Mouse (Mus musculus): ENCODE data around the gene Tmem63c. TPM values are rescaled to one million over a fixed set of nuclear protein-coding genes. Genes with fewer than 3 reads are reported as not detected.
A peak's percentile ranks its signal among the peaks of the same experiment; 100 is the strongest.

The Tmem63c gene
- polyA plus RNA-seq, 1 experiment from 2014 or later, result 0.92 TPM

DNA sequence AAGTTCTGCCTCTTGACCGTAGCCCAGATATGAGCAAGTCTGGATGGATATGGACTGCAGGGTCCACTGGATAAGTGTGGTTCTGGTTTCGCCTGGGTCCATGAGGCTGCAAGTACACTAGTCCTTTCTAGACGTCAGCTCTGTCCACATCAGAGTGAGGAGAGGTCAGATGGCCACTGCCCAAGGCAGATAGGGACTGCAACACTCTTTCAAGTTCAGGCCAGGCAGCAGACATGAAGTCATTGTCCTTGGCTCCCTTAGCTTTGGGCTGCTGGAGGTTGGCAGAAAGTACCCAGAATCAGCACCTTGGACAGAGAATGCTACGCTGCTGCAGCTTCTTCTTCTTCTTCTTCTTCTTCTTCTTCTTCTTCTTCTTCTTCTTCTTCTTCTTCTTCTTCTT lies 19.0 kb downstream of the Tmem63c start:
- H3K36me3 ChIP-seq (ENCODE audit: control insufficient read depth, insufficient read depth, low read length), result no peaks in the 10 kb centered on the region
- H3K9me3 ChIP-seq (ENCODE audit: control insufficient read depth, low read length), result no peaks in the 10 kb centered on the region
- H3K4me3 ChIP-seq (ENCODE audit: low read length), result no peak overlapping the region
- H3K9ac ChIP-seq (ENCODE audit: low read depth, low read length), result no peak overlapping the region
- ATAC-seq, result no peak
- WGBS, result 62% methylated on average over 4 of the region's 4 CpGs
- no peaks in the 10 kb centered on the region for H3K4me1 ChIP-seq (ENCODE audit: control insufficient read depth, insufficient read depth, low read length)
- H3K4me2 ChIP-seq (ENCODE audit: low read depth, low read length), result no peak overlapping the region
- H3K27me3 ChIP-seq (replicated peaks; ENCODE audit: control insufficient read depth, insufficient read depth, low read length), result no peaks in the 10 kb centered on the region
- no peak overlapping the region for H3K27ac ChIP-seq (ENCODE audit: low read length)

GRCm38 (mm10) chr12:87040857-87041256 lies 19.7 kb downstream of the Tmem63c start:
- no peak overlapping the region for H3K9ac ChIP-seq (ENCODE audit: low read depth, low read length)
- no peaks in the 10 kb centered on the region for H3K27me3 ChIP-seq (replicated peaks; ENCODE audit: control insufficient read depth, insufficient read depth, low read length)
- no peak for ATAC-seq
- WGBS, result 81% methylated on average over 7 of the region's 7 CpGs
- no peaks in the 10 kb centered on the region for H3K9me3 ChIP-seq (ENCODE audit: control insufficient read depth, low read length)
- H3K36me3 ChIP-seq (ENCODE audit: control insufficient read depth, insufficient read depth, low read length), result no peaks in the 10 kb centered on the region
- H3K4me2 ChIP-seq (ENCODE audit: low read depth, low read length), result no peak overlapping the region
- H3K4me1 ChIP-seq (ENCODE audit: control insufficient read depth, insufficient read depth, low read length), result no peaks in the 10 kb centered on the region
- H3K4me3 ChIP-seq (ENCODE audit: low read length), result no peak overlapping the region
- no peak overlapping the region for H3K27ac ChIP-seq (ENCODE audit: low read length)

DNA sequence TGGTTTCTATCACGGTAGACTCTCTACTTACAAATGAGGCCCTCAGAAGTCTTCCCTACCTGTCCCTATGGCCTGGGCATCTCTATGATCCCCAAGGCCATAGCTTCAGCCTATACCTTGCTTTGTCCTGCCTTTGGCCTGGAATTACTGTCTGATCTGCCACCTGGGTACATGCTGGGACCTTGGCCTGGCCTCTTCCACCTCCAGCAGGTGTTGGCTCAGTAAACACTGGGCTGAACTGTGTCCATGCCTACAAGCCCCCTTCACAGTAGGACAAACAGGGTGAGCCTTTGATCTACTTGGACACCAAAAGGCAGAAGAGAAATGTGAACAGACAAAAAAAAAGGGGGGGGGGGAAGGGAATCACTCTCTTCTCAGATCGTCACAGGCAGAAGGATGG lies 21.3 kb downstream of the Tmem63c start:
- Histone ChIP-seq H3K27me3 (replicated peaks; ENCODE audit: control insufficient read depth, insufficient read depth, low read length) (no peaks in the 10 kb centered on the region), H3K4me3 (ENCODE audit: low read length) (no peak overlapping the region), H3K4me1 (ENCODE audit: control insufficient read depth, insufficient read depth, low read length) (no peaks in the 10 kb centered on the region), H3K9me3 (ENCODE audit: control insufficient read depth, low read length) (no peaks in the 10 kb centered on the region), H3K36me3 (ENCODE audit: control insufficient read depth, insufficient read depth, low read length) (no peaks in the 10 kb centered on the region), H3K4me2 (ENCODE audit: low read depth, low read length) (no peak overlapping the region), H3K27ac (ENCODE audit: low read length) (no peak overlapping the region), H3K9ac (ENCODE audit: low read depth, low read length) (no peak overlapping the region)
- ATAC-seq, result no peak
- WGBS, result 55% methylated on average over 2 of the region's 2 CpGs

GRCm38 (mm10) chr12:87043221-87043620 lies 22.1 kb downstream of the Tmem63c start:
- Histone ChIP-seq H3K4me1 (ENCODE audit: control insufficient read depth, insufficient read depth, low read length) (no peaks in the 10 kb centered on the region), H3K4me2 (ENCODE audit: low read depth, low read length) (no peak overlapping the region), H3K9me3 (ENCODE audit: control insufficient read depth, low read length) (no peaks in the 10 kb centered on the region), H3K27me3 (replicated peaks; ENCODE audit: control insufficient read depth, insufficient read depth, low read length) (no peaks in the 10 kb centered on the region), H3K27ac (ENCODE audit: low read length) (no peak overlapping the region), H3K4me3 (ENCODE audit: low read length) (no peak overlapping the region), H3K36me3 (ENCODE audit: control insufficient read depth, insufficient read depth, low read length) (no peaks in the 10 kb centered on the region), H3K9ac (ENCODE audit: low read depth, low read length) (no peak overlapping the region)
- ATAC-seq, result no peak
- WGBS, result 62% methylated on average over 7 of the region's 7 CpGs

GRCm38 (mm10) chr12:87044711-87045110 lies 23.6 kb downstream of the Tmem63c start:
- Histone ChIP-seq H3K4me1 (ENCODE audit: control insufficient read depth, insufficient read depth, low read length) (no peaks in the 10 kb centered on the region), H3K27me3 (replicated peaks; ENCODE audit: control insufficient read depth, insufficient read depth, low read length) (no peaks in the 10 kb centered on the region), H3K9me3 (ENCODE audit: control insufficient read depth, low read length) (no peaks in the 10 kb centered on the region), H3K4me2 (ENCODE audit: low read depth, low read length) (no peak overlapping the region), H3K9ac (ENCODE audit: low read depth, low read length) (no peak overlapping the region), H3K27ac (ENCODE audit: low read length) (no peak overlapping the region), H3K4me3 (ENCODE audit: low read length) (no peak overlapping the region), H3K36me3 (ENCODE audit: control insufficient read depth, insufficient read depth, low read length) (no peaks in the 10 kb centered on the region)
- peak; percentile 73 for ATAC-seq
- WGBS, result 16% methylated on average over 5 of the region's 5 CpGs

DNA sequence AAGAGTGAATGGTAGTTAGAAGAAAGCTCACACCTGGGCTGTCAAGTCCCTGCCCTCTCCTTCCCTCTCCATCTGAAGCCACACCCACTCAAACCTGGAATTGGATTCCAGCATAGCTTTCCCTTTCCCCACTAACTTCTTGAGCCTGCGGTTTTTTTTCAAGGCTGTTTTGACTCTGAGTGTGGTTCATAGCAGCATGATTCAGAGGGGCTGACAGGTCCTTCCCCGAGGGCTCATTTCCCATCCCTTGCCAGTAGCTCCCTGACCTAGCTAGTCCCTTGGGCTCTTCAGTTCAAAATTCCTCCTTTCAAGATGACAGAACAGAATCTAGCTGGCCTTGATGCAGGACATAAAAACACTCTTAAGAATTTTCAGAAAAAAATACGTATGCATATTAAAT lies 26.4 kb downstream of the Tmem63c start:
- Histone ChIP-seq H3K4me3 (ENCODE audit: low read length) (no peak overlapping the region), H3K36me3 (ENCODE audit: control insufficient read depth, insufficient read depth, low read length) (no peaks in the 10 kb centered on the region), H3K4me2 (ENCODE audit: low read depth, low read length) (no peak overlapping the region), H3K27me3 (replicated peaks; ENCODE audit: control insufficient read depth, insufficient read depth, low read length) (no peaks in the 10 kb centered on the region), H3K9ac (ENCODE audit: low read depth, low read length) (no peak overlapping the region), H3K4me1 (ENCODE audit: control insufficient read depth, insufficient read depth, low read length) (no peaks in the 10 kb centered on the region), H3K9me3 (ENCODE audit: control insufficient read depth, low read length) (no peaks in the 10 kb centered on the region), H3K27ac (ENCODE audit: low read length) (no peak overlapping the region)
- WGBS, result 45% methylated on average over 3 of the region's 3 CpGs
- ATAC-seq, result no peak

GRCm38 (mm10) chr12:87052661-87053321 lies 31.7 kb downstream of the Tmem63c start:
- Histone ChIP-seq H3K4me2 (ENCODE audit: low read depth, low read length) (no peak overlapping the region), H3K27me3 (replicated peaks; ENCODE audit: control insufficient read depth, insufficient read depth, low read length) (peaks cover 5% of the 10 kb centered on the region; the same call in 1 of the 2 replicates), H3K4me3 (ENCODE audit: low read length) (no peak overlapping the region), H3K9me3 (ENCODE audit: control insufficient read depth, low read length) (no peaks in the 10 kb centered on the region), H3K9ac (ENCODE audit: low read depth, low read length) (no peak overlapping the region), H3K36me3 (ENCODE audit: control insufficient read depth, insufficient read depth, low read length) (no peaks in the 10 kb centered on the region), H3K27ac (ENCODE audit: low read length) (no peak overlapping the region), H3K4me1 (ENCODE audit: control insufficient read depth, insufficient read depth, low read length) (no peaks in the 10 kb centered on the region)
- ATAC-seq, result no peak
- 20% methylated on average over 16 of the region's 16 CpGs for WGBS

DNA sequence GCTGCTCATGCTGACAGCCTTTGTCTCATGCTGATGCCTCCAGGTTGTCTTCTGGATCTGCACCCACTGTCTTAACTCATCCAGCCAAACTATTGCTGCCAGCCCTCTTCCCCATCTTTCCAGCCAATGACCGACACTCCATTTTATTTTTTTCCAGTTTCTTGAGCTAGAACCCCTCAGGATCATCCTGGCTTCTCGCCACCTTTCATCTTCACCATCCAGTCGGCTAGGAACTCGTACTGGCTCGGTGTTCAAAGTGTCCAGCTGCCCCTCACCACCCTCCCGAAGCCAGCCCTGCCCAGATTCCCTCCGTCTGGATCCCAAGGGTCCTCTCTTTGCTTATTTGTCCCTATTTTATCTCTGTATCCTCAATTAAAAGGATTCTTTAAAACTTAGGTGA lies 33.7 kb downstream of the Tmem63c start:
- H3K27me3 ChIP-seq (replicated peaks; ENCODE audit: control insufficient read depth, insufficient read depth, low read length), result peaks cover 5% of the 10 kb centered on the region; the same call in 1 of the 2 replicates
- no peaks in the 10 kb centered on the region for H3K36me3 ChIP-seq (ENCODE audit: control insufficient read depth, insufficient read depth, low read length)
- 65% methylated on average over 7 of the region's 7 CpGs for WGBS
- H3K9me3 ChIP-seq (ENCODE audit: control insufficient read depth, low read length), result no peaks in the 10 kb centered on the region
- H3K27ac ChIP-seq (ENCODE audit: low read length), result no peak overlapping the region
- no peak overlapping the region for H3K4me3 ChIP-seq (ENCODE audit: low read length)
- ATAC-seq, result no peak
- no peak overlapping the region for H3K9ac ChIP-seq (ENCODE audit: low read depth, low read length)
- H3K4me2 ChIP-seq (ENCODE audit: low read depth, low read length), result no peak overlapping the region
- H3K4me1 ChIP-seq (ENCODE audit: control insufficient read depth, insufficient read depth, low read length), result no peaks in the 10 kb centered on the region

GRCm38 (mm10) chr12:87057066-87057465 lies 35.9 kb downstream of the Tmem63c start:
- Histone ChIP-seq H3K4me1 (ENCODE audit: control insufficient read depth, insufficient read depth, low read length) (no peaks in the 10 kb centered on the region), H3K4me2 (ENCODE audit: low read depth, low read length) (no peak overlapping the region), H3K36me3 (ENCODE audit: control insufficient read depth, insufficient read depth, low read length) (no peaks in the 10 kb centered on the region), H3K27me3 (replicated peaks; ENCODE audit: control insufficient read depth, insufficient read depth, low read length) (peaks cover 5% of the 10 kb centered on the region; the same call in 1 of the 2 replicates), H3K9ac (ENCODE audit: low read depth, low read length) (no peak overlapping the region), H3K4me3 (ENCODE audit: low read length) (no peak overlapping the region), H3K9me3 (ENCODE audit: control insufficient read depth, low read length) (no peaks in the 10 kb centered on the region), H3K27ac (ENCODE audit: low read length) (no peak overlapping the region)
- 59% methylated on average over 17 of the region's 17 CpGs for WGBS
- no peak for ATAC-seq

DNA sequence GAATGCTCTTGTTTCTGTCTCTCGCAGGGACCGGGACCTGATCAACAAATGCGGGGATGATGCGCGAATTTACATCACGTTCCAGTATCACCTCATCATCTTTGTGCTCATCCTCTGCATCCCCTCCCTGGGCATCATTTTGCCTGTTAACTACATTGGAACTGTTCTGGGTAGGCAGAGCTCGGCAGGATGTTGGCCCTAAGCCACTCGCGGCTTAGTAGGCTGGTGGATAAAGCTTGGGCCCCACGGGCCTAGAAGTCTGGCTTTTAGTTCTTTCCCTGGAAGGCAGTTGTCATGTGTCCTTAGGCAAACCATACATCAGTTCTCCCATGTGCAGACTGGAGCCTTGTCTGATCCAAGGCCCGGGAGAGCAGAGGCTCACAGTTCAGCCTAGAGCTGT lies 44.3 kb downstream of the Tmem63c start:
- Histone ChIP-seq H3K4me3 (ENCODE audit: low read length) (no peak overlapping the region), H3K27me3 (replicated peaks; ENCODE audit: control insufficient read depth, insufficient read depth, low read length) (no peaks in the 10 kb centered on the region), H3K36me3 (ENCODE audit: control insufficient read depth, insufficient read depth, low read length) (no peaks in the 10 kb centered on the region), H3K4me1 (ENCODE audit: control insufficient read depth, insufficient read depth, low read length) (no peaks in the 10 kb centered on the region), H3K4me2 (ENCODE audit: low read depth, low read length) (no peak overlapping the region), H3K9ac (ENCODE audit: low read depth, low read length) (no peak overlapping the region), H3K9me3 (ENCODE audit: control insufficient read depth, low read length) (no peaks in the 10 kb centered on the region), H3K27ac (ENCODE audit: low read length) (no peak overlapping the region)
- ATAC-seq, result no peak
- WGBS, result 83% methylated on average over 11 of the region's 11 CpGs

Data from intestine, embryonic 16.5 days (tissue).